Mouse (Mus musculus) intestine, postnatal 0 days (tissue): Measurements from ENCODE around the gene Hsd17b3. TPM values are rescaled to one million over a fixed set of nuclear protein-coding genes. Genes with fewer than 3 reads are reported as not detected.
A peak's percentile ranks its signal among the peaks of the same experiment; 100 is the strongest.

Source experiments
- ATAC-seq: fragments of 200-750 bp; cut with Nextera tagmentation; 2 replicates; pipeline ENCODE4 v1.8.0; 2017; ENCODE audit warnings: mild to moderate bottlenecking, moderate TSS enrichment, moderate library complexity
- H3K27ac ChIP-seq: fragments of 300-500 bp; sonication (generic); 2 replicates; pipeline ENCODE4 v1.5.1; 2014; ENCODE audit warnings: mild to moderate bottlenecking, low read depth, low read length, moderate library complexity
- H3K27me3 ChIP-seq: fragments of 300-500 bp; sonication (generic); replicated peaks from 2 replicates; pipeline ENCODE4 v1.6.1; 2014; ENCODE audit warnings: low read length, mixed read lengths; ENCODE audit not compliant: control insufficient read depth, insufficient read depth
- H3K36me3 ChIP-seq: fragments of 300-500 bp; sonication (generic); 2 replicates; pipeline ENCODE4 v1.6.1; 2014; ENCODE audit warnings: mild to moderate bottlenecking, moderate library complexity; ENCODE audit not compliant: control insufficient read depth, insufficient read depth
- H3K4me1 ChIP-seq: fragments of 300-500 bp; sonication (generic); replicated peaks from 2 replicates; pipeline ENCODE4 v1.6.1; 2014; ENCODE audit warnings: antibody characterized with exemption, low read length, mixed read lengths; ENCODE audit not compliant: control insufficient read depth, insufficient read depth
- H3K4me2 ChIP-seq: fragments of 300-500 bp; sonication (generic); replicated peaks from 2 replicates; pipeline ENCODE4 v1.6.1; 2014; ENCODE audit warnings: low read depth, mild to moderate bottlenecking, moderate library complexity
- H3K4me3 ChIP-seq: fragments of 300-500 bp; sonication (generic); 2 replicates; pipeline ENCODE4 v1.5.1; 2014; ENCODE audit warnings: low read depth, low read length
- H3K9ac ChIP-seq: fragments of 300-500 bp; sonication (generic); 2 replicates; pipeline ENCODE4 v1.6.1; 2014; ENCODE audit warnings: mild to moderate bottlenecking, low read depth, low read length
- H3K9me3 ChIP-seq: fragments of 300-500 bp; sonication (generic); 2 replicates; pipeline ENCODE4 v1.6.1; 2016; ENCODE audit warnings: mixed run types; ENCODE audit not compliant: control insufficient read depth
- CTCF ChIP-seq: sonication (generic); IDR thresholded peaks from 2 replicates; pipeline ENCODE4 v1.5.1; 2016; ENCODE audit warnings: low read depth, mild to moderate bottlenecking, control low read depth, antibody characterized with exemption, moderate library complexity
- WGBS: fragments of 180-500 bp; shearing (Covaris S2); extraction: QIAGEN DNeasy Blood & Tissue Kit; methylation state at CpG from one replicate; pipeline ENCODE4 v1.1.7; 2014; 5-methylcytosine and 5-hydroxymethylcytosine counted together
- polyA plus RNA-seq: library from polyadenylated mRNA; unstranded; fragments of >200 nt; fragmentation: Nextera tagmentation; extraction: Ambion mirVana; gene quantifications from 2 replicates; pipeline ENCODE4 v1.2.1, GENCODE M21; 2015

Gene Hsd17b3
- polyA plus RNA-seq, 1 experiment from 2014 or later, result 0.31 TPM

DNA sequence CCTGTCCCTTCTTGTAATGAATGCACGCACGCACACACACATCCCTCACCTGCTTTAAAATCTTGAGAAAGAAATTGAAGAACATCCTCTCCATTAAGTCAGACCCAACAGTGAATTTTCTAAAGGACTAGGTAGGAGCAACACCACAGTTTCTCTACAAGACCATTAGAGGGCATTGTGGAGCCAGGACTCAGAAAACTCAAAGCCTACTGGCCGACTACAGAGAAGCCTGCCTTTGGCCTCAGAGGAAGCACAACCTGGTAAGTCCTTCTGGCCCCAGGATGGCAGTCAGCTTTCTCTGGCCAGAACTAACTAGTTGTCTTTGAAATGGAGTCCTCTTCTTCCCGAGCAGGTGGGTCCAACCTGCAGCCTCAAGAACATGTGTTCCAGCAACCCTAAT is 38.1 kb downstream of the Hsd17b3 start:
- no peaks in the 10 kb centered on the region for H3K36me3 ChIP-seq
- no peak overlapping the region for H3K4me3 ChIP-seq
- H3K9me3 ChIP-seq, result no peaks in the 10 kb centered on the region
- TF ChIP-seq CTCF, result peak; percentile 75
- no peak overlapping the region for H3K4me2 ChIP-seq
- WGBS, result 72% methylated on average over 4 of the region's 4 CpGs
- no peaks in the 10 kb centered on the region for H3K4me1 ChIP-seq
- no peaks in the 10 kb centered on the region for H3K27me3 ChIP-seq
- H3K9ac ChIP-seq, result no peak overlapping the region
- no peak for ATAC-seq
- no peak overlapping the region for H3K27ac ChIP-seq

DNA sequence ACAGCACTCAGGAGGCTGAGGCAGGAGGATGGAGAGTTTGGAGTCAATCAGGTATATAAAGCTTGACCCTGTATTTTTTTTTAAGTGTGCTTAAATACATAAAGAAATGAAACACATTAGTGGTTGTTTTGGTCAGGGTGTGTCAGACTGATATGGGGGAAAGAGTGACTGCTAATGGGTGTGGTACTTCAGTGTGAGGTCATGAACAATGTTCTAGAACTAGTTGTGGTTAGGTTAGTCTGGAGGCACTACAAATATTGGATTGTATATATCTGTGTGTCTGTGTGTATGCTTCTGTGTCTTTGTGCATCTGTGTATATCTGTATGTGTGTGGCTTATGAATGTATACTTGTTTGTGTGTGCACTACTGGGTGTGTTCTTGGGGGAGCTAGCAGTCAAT is 39.5 kb downstream of the Hsd17b3 start:
- H3K4me2 ChIP-seq, result no peak overlapping the region
- H3K4me3 ChIP-seq, result no peak overlapping the region
- no peaks in the 10 kb centered on the region for H3K36me3 ChIP-seq
- H3K9me3 ChIP-seq, result no peaks in the 10 kb centered on the region
- TF ChIP-seq CTCF, result no peak
- H3K27ac ChIP-seq, result no peak overlapping the region
- ATAC-seq, result no peak
- H3K4me1 ChIP-seq, result no peaks in the 10 kb centered on the region
- no peaks in the 10 kb centered on the region for H3K27me3 ChIP-seq
- no peak overlapping the region for H3K9ac ChIP-seq

DNA sequence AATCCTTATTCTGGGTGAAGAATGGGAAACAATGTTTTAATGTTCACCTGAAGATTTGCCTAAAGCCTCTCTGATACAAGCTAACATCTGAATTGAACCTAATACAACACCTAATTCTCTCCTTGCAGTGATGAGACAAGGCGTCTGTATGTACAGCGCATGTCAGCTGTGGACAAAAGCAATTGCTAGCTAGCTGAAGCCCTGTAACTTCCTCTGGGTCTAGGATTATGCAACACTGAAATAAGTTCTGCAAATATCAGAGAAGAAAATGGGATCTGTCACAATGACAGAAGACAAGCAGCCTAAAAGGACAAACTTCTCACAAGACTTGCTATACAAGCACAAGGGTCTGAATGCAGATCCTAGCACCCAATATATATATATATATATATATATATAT is 40.6 kb downstream of the Hsd17b3 start:
- no peak for ATAC-seq
- Histone ChIP-seq H3K9me3 (no peaks in the 10 kb centered on the region), H3K27ac (no peak overlapping the region), H3K27me3 (no peaks in the 10 kb centered on the region), H3K9ac (no peak overlapping the region), H3K4me2 (no peak overlapping the region), H3K36me3 (no peaks in the 10 kb centered on the region), H3K4me1 (no peaks in the 10 kb centered on the region), H3K4me3 (no peak overlapping the region)
- WGBS, result 89% methylated on average over 2 of the region's 2 CpGs
- no peak for TF ChIP-seq CTCF

DNA sequence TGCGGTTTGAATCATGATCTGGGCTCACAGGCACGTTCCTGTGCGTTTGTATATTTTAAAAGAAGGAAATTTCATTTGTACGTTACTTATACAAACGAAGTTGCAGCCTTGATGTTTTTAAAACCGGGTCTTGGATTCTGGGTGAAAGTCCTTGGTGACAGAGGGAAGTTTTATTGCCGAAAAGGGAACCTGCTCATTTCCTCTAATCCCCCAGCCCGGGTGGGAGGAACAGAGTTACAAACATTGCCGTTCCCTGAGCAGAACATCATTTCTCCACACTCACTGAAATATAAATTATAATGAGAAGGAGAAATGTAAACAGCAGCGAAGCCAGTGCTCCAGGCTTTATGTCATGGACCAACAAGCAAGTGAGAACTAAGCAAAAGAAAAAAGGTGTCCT is 49.1 kb downstream of the Hsd17b3 start:
- no peak overlapping the region for H3K4me3 ChIP-seq
- no peaks in the 10 kb centered on the region for H3K36me3 ChIP-seq
- no peak for TF ChIP-seq CTCF
- H3K4me1 ChIP-seq, result no peaks in the 10 kb centered on the region
- WGBS, result 26% methylated on average over 10 of the region's 10 CpGs
- no peaks in the 10 kb centered on the region for H3K27me3 ChIP-seq
- no peak overlapping the region for H3K4me2 ChIP-seq
- no peak overlapping the region for H3K9ac ChIP-seq
- no peaks in the 10 kb centered on the region for H3K9me3 ChIP-seq
- no peak for ATAC-seq
- no peak overlapping the region; the same call in 1 of the 2 replicates for H3K27ac ChIP-seq

DNA sequence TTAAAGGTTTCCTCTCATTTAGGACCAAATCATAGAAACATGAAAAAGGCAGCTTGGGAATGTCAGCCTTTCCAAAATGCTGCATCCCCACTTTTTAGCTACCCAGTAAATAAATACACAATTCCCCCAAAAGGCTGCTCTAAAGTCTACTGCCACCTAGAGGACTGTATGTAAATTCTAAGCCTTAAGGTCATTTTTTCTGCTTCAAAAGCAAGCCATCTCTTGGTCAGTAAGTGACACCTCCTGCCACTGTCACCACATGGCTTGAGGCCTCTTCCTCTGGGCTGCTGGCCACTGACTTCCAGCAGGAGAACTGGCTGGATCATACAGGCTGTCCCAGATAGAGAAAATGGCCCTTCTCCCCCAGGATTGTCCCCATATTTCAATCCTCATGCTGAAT is 50.9 kb downstream of the Hsd17b3 start:
- H3K4me3 ChIP-seq, result no peak overlapping the region
- no peak overlapping the region for H3K4me2 ChIP-seq
- H3K27ac ChIP-seq, result no peak overlapping the region
- no peak overlapping the region for H3K9ac ChIP-seq
- ATAC-seq, result no peak
- no peaks in the 10 kb centered on the region for H3K36me3 ChIP-seq
- no peaks in the 10 kb centered on the region for H3K4me1 ChIP-seq
- peak; percentile 70 for TF ChIP-seq CTCF
- no peaks in the 10 kb centered on the region for H3K9me3 ChIP-seq
- no peaks in the 10 kb centered on the region for H3K27me3 ChIP-seq

DNA sequence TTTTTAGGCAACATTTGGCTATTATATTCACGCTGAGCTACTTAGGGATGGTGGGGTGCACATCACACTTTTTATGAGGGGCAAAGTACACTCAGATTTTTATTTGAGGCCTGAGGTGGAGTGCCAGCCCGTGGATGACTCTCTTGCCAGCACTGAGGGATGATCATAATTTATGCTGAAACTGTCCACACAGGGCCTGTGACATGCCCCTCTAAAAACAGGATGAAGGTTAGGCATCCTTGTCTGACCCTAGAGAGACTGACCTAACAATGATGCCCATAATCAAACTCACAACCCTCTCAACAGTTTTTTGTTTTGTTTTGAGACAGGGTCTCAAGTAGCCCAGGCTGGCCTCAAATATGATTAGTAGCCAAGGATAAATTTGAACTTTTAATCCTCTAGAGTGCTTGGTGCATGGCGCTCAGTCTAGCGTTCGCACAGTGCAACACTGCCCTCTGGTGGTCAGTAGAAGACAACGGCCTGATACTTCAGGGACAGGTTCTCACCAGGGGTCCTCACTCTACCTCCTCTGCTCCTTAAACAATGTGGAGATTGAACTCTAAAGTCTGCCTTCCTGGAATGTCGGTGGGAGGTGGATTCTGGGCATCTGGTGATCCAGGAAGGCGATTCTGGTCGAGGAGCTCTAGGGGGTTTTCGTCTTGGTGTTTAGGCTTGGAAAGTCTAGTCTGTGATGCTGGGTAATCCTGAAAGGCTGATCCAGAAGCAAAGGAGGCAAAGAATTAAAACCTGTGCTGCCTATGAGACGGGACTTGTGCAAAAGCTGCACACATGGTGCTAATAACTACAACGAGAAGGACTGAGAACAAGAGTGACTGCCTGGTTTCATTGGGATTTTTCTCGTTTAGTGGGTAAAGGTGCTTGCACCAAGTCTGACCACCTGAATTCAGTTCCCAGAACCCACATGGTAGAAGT is 52.7 kb downstream of the Hsd17b3 start:
- no peak overlapping the region for H3K4me2 ChIP-seq

More for the DNA sequence above, 52.7 kb downstream of the Hsd17b3 start:
- H3K4me1 ChIP-seq, result no peaks in the 10 kb centered on the region
- no peaks in the 10 kb centered on the region for H3K9me3 ChIP-seq
- ATAC-seq, result peak; percentile 51; the same call in 1 of the 2 replicates
- peak; percentile 97 for TF ChIP-seq CTCF
- 23% methylated on average over 13 of the region's 13 CpGs for WGBS
- no peaks in the 10 kb centered on the region for H3K36me3 ChIP-seq
- H3K27ac ChIP-seq, result no peak overlapping the region
- no peak overlapping the region for H3K4me3 ChIP-seq
- no peaks in the 10 kb centered on the region for H3K27me3 ChIP-seq
- no peak overlapping the region for H3K9ac ChIP-seq
